Mouse (Mus musculus): Measurements from ENCODE around the gene Sbno2. TPM values are rescaled to one million over a fixed set of nuclear protein-coding genes. Genes with fewer than 3 reads are reported as not detected.

The Sbno2 gene
- 10 to 100 TPM; 13.0 to 13.6 TPM for total RNA-seq (2021)
- long read RNA-seq, experiment 1, partial matches to known transcripts: 9 of 16 reads
- long read RNA-seq, experiment 1, other reads (novel, unspliced or antisense): 7 of 16 reads
- long read RNA-seq, experiment 2, partial matches to known transcripts: 9 of 25 reads
- long read RNA-seq, experiment 2, other reads (novel, unspliced or antisense): 16 of 25 reads

GRCm38 (mm10) chr10:80105460-80105859 lies at the start of gene Sbno2:
TSS of gene Sbno2 (minus strand) at chr10:80105571.
- DNase-seq (ENCODE audit: low spot score in 2 of 2): no peak

- no peak for DNase-seq (ENCODE audit: low spot score in 2 of 2)
Observed at GRCm38 (mm10) chr10:80154384-80154783, 49.0 kb upstream of the Sbno2 start.

GRCm38 (mm10) chr10:80153713-80154112 lies 48.3 kb upstream of the Sbno2 start:
- no peak for DNase-seq (ENCODE audit: low spot score in 2 of 2)

GRCm38 (mm10) chr10:80152873-80153260 lies 47.5 kb upstream of the Sbno2 start:
- no peak for DNase-seq (ENCODE audit: low spot score in 2 of 2)

- DNase-seq (ENCODE audit: low spot score in 2 of 2): no peak
Observed at GRCm38 (mm10) chr10:80152071-80152872, 46.9 kb upstream of the Sbno2 start.

- DNase-seq (ENCODE audit: low spot score in 2 of 2): no peak
Observed at GRCm38 (mm10) chr10:80151211-80152034, 46.1 kb upstream of the Sbno2 start.

- DNase-seq (ENCODE audit: low spot score in 2 of 2): no peak
Observed at GRCm38 (mm10) chr10:80150226-80151210, 45.1 kb upstream of the Sbno2 start.

GRCm38 (mm10) chr10:80149291-80150225 lies 44.2 kb upstream of the Sbno2 start:
- peak; percentile 95 to 96 for DNase-seq (ENCODE audit: low spot score in 2 of 2)

- DNase-seq (ENCODE audit: low spot score in 2 of 2): peak; percentile 94 to 95
Observed at GRCm38 (mm10) chr10:80148610-80149290, 43.4 kb upstream of the Sbno2 start.

GRCm38 (mm10) chr10:80147719-80148601 lies 42.6 kb upstream of the Sbno2 start, which contains the start of gene Midn:
TSS of gene Midn (plus strand) at chr10:80148272.
- peak; percentile 75 to 84 for DNase-seq (ENCODE audit: low spot score in 2 of 2)

GRCm38 (mm10) chr10:80147146-80147718 lies 41.9 kb upstream of the Sbno2 start:
- DNase-seq (ENCODE audit: low spot score in 2 of 2): no peak

- DNase-seq (ENCODE audit: low spot score in 2 of 2): no peak
Observed at GRCm38 (mm10) chr10:80146568-80147011, 41.2 kb upstream of the Sbno2 start.

- DNase-seq (ENCODE audit: low spot score in 2 of 2): no peak
Observed at GRCm38 (mm10) chr10:80145896-80146295, 40.5 kb upstream of the Sbno2 start.

- DNase-seq (ENCODE audit: low spot score in 2 of 2): peak in 1 of 2 experiments; percentile 81
Observed at GRCm38 (mm10) chr10:80144864-80145838, 39.8 kb upstream of the Sbno2 start.

- DNase-seq (ENCODE audit: low spot score in 2 of 2): no peak
Observed at GRCm38 (mm10) chr10:80144159-80144558, 38.8 kb upstream of the Sbno2 start.

- no peak for DNase-seq (ENCODE audit: low spot score in 2 of 2)
Observed at GRCm38 (mm10) chr10:80143664-80144063, 38.3 kb upstream of the Sbno2 start.
